Mouse (Mus musculus): ENCODE data around the gene A230050P20Rik.

A230050P20Rik gene

GRCm38 (mm10) chr9:20895382-20895781 is 26.9 kb downstream of the A230050P20Rik start:
- DNase-seq (ENCODE audit: low spot score): no peak

DNA sequence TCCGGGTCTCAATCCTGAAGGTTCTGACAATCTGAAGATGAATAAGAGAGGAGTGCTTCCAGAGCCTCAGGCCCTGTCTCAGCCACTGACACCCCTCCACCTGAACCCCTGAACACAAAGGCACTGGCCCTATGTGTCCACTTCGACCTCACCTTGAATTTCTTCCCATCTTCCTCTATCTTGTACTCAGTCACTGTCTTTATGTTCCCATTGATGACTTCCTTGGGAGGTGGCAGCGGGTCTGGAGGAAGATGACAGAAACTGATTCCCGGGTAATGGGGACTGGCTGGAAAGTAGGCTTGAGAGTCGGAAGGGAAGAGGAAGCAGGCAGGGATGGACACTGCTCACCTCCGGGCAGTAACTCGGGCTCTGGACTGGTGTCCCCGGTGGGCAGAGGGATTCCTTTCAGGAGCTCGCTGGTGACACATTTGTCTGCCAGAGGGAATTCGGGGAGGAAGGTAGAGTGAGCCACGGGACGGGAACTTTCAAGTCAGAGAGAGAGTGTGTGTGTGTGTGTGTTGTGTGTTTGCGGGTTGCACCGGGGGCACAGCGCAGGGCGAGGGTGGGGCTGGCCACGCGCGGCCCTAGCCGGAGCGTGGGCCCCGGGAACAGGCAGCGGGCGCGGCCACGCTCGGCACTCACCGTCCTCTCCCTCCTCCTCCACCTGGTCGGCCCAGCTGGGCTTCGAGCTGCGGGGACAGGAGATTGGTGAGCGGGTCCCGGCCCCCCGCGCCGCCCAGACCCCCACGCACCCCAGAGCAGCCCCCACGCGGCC is 29.5 kb downstream of the A230050P20Rik start:
- no peak for DNase-seq (ENCODE audit: low spot score)

- DNase-seq (ENCODE audit: low spot score): peak; percentile 81
Measured at GRCm38 (mm10) chr9:20898511-20899073, 30.1 kb downstream of the A230050P20Rik start, which contains the start of gene Eif3g. Gene Eif3g, minus strand, starts transcription at chr9:20898623.

DNA sequence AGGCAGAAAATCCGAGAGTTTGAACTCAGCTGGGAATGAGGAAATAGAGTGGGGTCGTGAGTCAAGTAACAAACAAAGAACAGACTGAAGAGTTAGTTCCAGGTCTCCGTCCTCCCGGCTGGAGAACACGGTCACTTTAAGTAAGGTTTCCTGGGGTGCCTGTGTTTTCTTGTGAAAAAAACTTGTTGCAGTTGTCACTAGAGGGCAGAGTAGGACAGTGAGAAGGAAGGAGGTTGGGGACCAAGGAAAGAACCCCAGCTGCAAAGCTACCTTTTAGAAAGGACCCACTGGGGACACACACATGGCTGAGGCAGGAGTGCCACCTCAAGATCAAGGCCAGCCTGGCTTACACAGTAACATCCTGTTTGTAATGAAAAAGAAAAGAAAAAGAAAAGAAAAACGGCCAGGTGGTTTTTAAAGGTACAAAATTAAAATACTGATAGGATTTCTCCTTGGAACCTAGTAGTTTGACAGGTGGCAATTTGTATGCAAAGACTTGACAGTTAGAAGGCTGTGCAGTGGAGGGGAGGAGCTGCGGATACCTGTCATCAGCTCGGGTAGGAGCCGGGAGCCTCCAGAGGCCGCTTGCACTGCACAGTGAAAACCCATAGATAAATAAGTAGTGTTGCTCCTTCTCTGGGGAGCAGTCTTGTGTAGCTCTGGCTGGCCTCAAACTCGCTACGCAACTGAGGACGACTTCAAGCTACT is 33.2 kb downstream of the A230050P20Rik start:
- peak; percentile 68 for DNase-seq (ENCODE audit: low spot score)

- DNase-seq (ENCODE audit: low spot score): no peak
Measured at GRCm38 (mm10) chr9:20902174-20902491, 33.7 kb downstream of the A230050P20Rik start.

- no peak for DNase-seq (ENCODE audit: low spot score)
Measured at GRCm38 (mm10) chr9:20909948-20910347, 41.5 kb downstream of the A230050P20Rik start.

- DNase-seq (ENCODE audit: low spot score): peak; percentile 59
Measured at GRCm38 (mm10) chr9:20916160-20916559, 47.7 kb downstream of the A230050P20Rik start.

DNA sequence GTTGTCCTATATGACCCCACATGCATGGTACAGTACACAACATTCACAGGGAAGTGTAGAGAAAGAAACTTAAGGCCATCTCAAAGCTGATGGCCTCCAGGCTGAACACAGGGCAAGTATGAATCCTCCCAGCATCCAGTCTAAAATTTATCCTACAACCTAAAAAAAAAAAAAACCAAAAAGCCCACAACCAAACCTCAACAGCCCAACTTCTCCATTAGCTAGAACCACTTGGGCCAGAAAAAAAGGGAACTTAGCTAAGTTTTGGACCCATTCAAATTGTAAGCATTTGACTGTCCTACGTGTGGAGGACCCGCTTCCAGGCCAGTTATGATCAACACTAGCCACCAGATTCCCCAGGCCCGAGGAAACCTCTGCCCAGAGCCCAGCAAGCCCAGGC is 54.8 kb downstream of the A230050P20Rik start:
- no peak for DNase-seq (ENCODE audit: low spot score)

Measured in c-Kit-positive CD71-positive TER-119-positive erythroid progenitor cells, embryonic 14.5 days (primary cell).